Mouse (Mus musculus) heart, postnatal 4 days (tissue): ENCODE results near the gene Pms2. TPM values are rescaled to one million over a fixed set of nuclear protein-coding genes. Genes with fewer than 3 reads are reported as not detected.

Experiments used
- total RNA-seq, 2 experiments: library from RNA; stranded (reverse); gene quantifications; 2 replicates each; pipeline ENCODE4 v1.2.3; 2021

Pms2 gene
- total RNA-seq, 2 experiments from 2014 or later = 12.1 to 12.7 TPM

Other genes starting within 250 kb of the Pms2 start
- gene Usp42, start 177.7 kb upstream of the Pms2 start, total RNA-seq = 10 to 100 TPM; 14.3 to 15.3 TPM
- gene Eif2ak1, start 92.2 kb upstream of the Pms2 start, total RNA-seq = 10 to 100 TPM; 20.0 to 20.7 TPM
- under 1 TPM in 1 of 2 experiments, not detected in 1; 0.24 TPM for gene Ankrd61, start 12.3 kb upstream of the Pms2 start, total RNA-seq
- 10 to 100 TPM; 43.6 to 45.8 TPM for gene Aimp2, start 117 bp upstream of the Pms2 start, total RNA-seq
- 1 to 10 TPM in 1 of 2 experiments, under 1 TPM in 1; 0.74 to 1.0 TPM for gene Gm42421, start 18.2 kb downstream of the Pms2 start, total RNA-seq
- under 1 TPM; 0.33 to 0.38 TPM for gene Rsph10b, start 23.1 kb downstream of the Pms2 start, total RNA-seq
- gene Ccz1, start 104.9 kb downstream of the Pms2 start, total RNA-seq = 10 to 100 TPM; 43.1 to 43.8 TPM
- not detected for gene Ocm, start 116.7 kb downstream of the Pms2 start, total RNA-seq
- 10 to 100 TPM; 19.0 to 20.8 TPM for gene Lmtk2, start 190.5 kb downstream of the Pms2 start, total RNA-seq